In the genomic region with DNA sequence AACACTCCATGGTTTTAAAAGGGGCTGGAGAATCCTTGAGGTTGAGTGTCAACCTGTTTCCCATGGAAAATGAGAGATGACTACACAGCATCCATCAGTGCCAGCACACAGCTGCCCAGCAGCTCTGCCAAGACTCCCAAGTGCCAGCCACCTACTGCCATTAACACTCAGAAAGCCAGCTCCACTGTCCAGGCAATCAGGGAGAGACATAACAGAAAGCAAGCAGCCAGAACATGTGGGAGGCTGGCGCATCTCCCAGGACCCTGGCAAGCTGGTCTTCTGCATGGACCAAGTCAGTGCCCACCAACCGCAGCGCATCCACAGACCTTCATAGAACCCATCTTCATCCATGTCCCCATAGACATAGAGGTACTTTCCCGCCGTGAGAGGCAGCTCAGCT, we compare ENCODE assay signal across 15 mouse cellular contexts.
"Had no signal": no experiment of that assay in that cellular context is flagged by ENCODE, and none has a peak within 500 bp of the region (broad histone marks: within the 10 kb centered on the region; RNA-seq: fewer than 3 reads in every experiment).

No protein-coding gene starts in this region.

- H3K4me2 ChIP-seq: liver, embryonic 11.5 days; liver, embryonic 15.5 days; midbrain, embryonic 13.5 days; neural tube, embryonic 12.5 days had no signal

- H3K27ac ChIP-seq: kidney, postnatal 0 days; limb, embryonic 10.5 days; liver, embryonic 15.5 days; midbrain, embryonic 13.5 days; neural tube, embryonic 12.5 days; stomach, postnatal 0 days had no signal

- DNase-seq: kidney, adult 11 months; kidney, adult 9 months; kidney, postnatal 4 days; lung, adult 2 months; lung, postnatal 36 days; right cerebral cortex, postnatal 14 days; thymus, postnatal 4 days had no signal

- ATAC-seq: lung, postnatal 0 days; midbrain, embryonic 13.5 days had no signal

- H3K36me3 ChIP-seq: limb, embryonic 10.5 days; liver, embryonic 15.5 days had no signal

- H3K27me3 ChIP-seq: liver, embryonic 15.5 days; midbrain, embryonic 13.5 days; neural tube, embryonic 12.5 days had no signal

- H3K9ac ChIP-seq: liver, embryonic 15.5 days; midbrain, embryonic 13.5 days; neural tube, embryonic 12.5 days had no signal

- H3K4me1 ChIP-seq: limb, embryonic 10.5 days; liver, embryonic 15.5 days; midbrain, embryonic 13.5 days; neural tube, embryonic 12.5 days had no signal

- H3K4me3 ChIP-seq: limb, embryonic 10.5 days; liver, embryonic 15.5 days; midbrain, embryonic 13.5 days; neural tube, embryonic 12.5 days had no signal

- H3K9me3 ChIP-seq: limb, embryonic 10.5 days; liver, embryonic 15.5 days; midbrain, embryonic 13.5 days; neural tube, embryonic 12.5 days had no signal
